Mouse (Mus musculus): Measurements from ENCODE around the gene Klhl7.

The Klhl7 gene

GRCm38 (mm10) chr5:24191821-24192220 lies 91.4 kb downstream of the Klhl7 start:
- Histone ChIP-seq H3K36me3 (ENCODE audit: insufficient read depth, low read length) (no peaks in the 10 kb centered on the region), H3K9me3 (ENCODE audit: low read length) (peaks cover 15% of the 10 kb centered on the region), H3K4me1 (replicated peaks; ENCODE audit: low read depth, low read length) (0 out of 2 replicates have a peak, but pooled peaks cover 5% of the 10 kb centered on the region), H3K27me3 (ENCODE audit: insufficient read depth, low read length) (no peaks in the 10 kb centered on the region), H3K4me3 (replicated peaks; ENCODE audit: low read length) (no peak overlapping the region)
- no peak for TF ChIP-seq POU5F1 (IDR thresholded peaks at IDR 0.05; ENCODE audit: borderline replicate concordance, low read length)
- TF ChIP-seq CTCF (conservative IDR thresholded peaks at IDR 0.05; ENCODE audit: low read length), result no peak
- no peak for TF ChIP-seq NANOG (IDR thresholded peaks at IDR 0.05; ENCODE audit: borderline replicate concordance, low read length)

GRCm38 (mm10) chr5:24201006-24201405 lies 100.6 kb downstream of the Klhl7 start:
- Histone ChIP-seq H3K4me3 (replicated peaks; ENCODE audit: low read length) (no peak overlapping the region), H3K27me3 (ENCODE audit: insufficient read depth, low read length) (no peaks in the 10 kb centered on the region), H3K36me3 (ENCODE audit: insufficient read depth, low read length) (no peaks in the 10 kb centered on the region), H3K9me3 (ENCODE audit: low read length) (no peaks in the 10 kb centered on the region), H3K4me1 (replicated peaks; ENCODE audit: low read depth, low read length) (peaks cover 20% of the 10 kb centered on the region)
- TF ChIP-seq POU5F1 (IDR thresholded peaks at IDR 0.05; ENCODE audit: borderline replicate concordance, low read length) (no peak), CTCF (conservative IDR thresholded peaks at IDR 0.05; ENCODE audit: low read length) (no peak), NANOG (IDR thresholded peaks at IDR 0.05; ENCODE audit: borderline replicate concordance, low read length) (no peak)

GRCm38 (mm10) chr5:24202492-24202891 lies 102.1 kb downstream of the Klhl7 start:
- H3K36me3 ChIP-seq (ENCODE audit: insufficient read depth, low read length), result no peaks in the 10 kb centered on the region
- no peak for TF ChIP-seq NANOG (IDR thresholded peaks at IDR 0.05; ENCODE audit: borderline replicate concordance, low read length)
- no peak for TF ChIP-seq POU5F1 (IDR thresholded peaks at IDR 0.05; ENCODE audit: borderline replicate concordance, low read length)
- no peak for TF ChIP-seq CTCF (conservative IDR thresholded peaks at IDR 0.05; ENCODE audit: low read length)
- no peaks in the 10 kb centered on the region for H3K9me3 ChIP-seq (ENCODE audit: low read length)
- peaks cover 30% of the 10 kb centered on the region for H3K4me1 ChIP-seq (replicated peaks; ENCODE audit: low read depth, low read length)
- no peaks in the 10 kb centered on the region for H3K27me3 ChIP-seq (ENCODE audit: insufficient read depth, low read length)
- no peak overlapping the region for H3K4me3 ChIP-seq (replicated peaks; ENCODE audit: low read length)

GRCm38 (mm10) chr5:24203266-24203665 lies 102.9 kb downstream of the Klhl7 start:
- Histone ChIP-seq H3K4me1 (replicated peaks; ENCODE audit: low read depth, low read length) (peaks cover 37% of the 10 kb centered on the region), H3K36me3 (ENCODE audit: insufficient read depth, low read length) (no peaks in the 10 kb centered on the region), H3K4me3 (replicated peaks; ENCODE audit: low read length) (no peak overlapping the region), H3K27me3 (ENCODE audit: insufficient read depth, low read length) (no peaks in the 10 kb centered on the region), H3K9me3 (ENCODE audit: low read length) (no peaks in the 10 kb centered on the region)
- TF ChIP-seq NANOG (IDR thresholded peaks at IDR 0.05; ENCODE audit: borderline replicate concordance, low read length) (no peak), POU5F1 (IDR thresholded peaks at IDR 0.05; ENCODE audit: borderline replicate concordance, low read length) (no peak), CTCF (conservative IDR thresholded peaks at IDR 0.05; ENCODE audit: low read length) (no peak)

GRCm38 (mm10) chr5:24207965-24208364 lies 107.6 kb downstream of the Klhl7 start:
- Histone ChIP-seq H3K9me3 (ENCODE audit: low read length) (no peaks in the 10 kb centered on the region), H3K4me1 (replicated peaks; ENCODE audit: low read depth, low read length) (peaks cover 63% of the 10 kb centered on the region), H3K36me3 (ENCODE audit: insufficient read depth, low read length) (no peaks in the 10 kb centered on the region), H3K4me3 (replicated peaks; ENCODE audit: low read length) (no peak overlapping the region), H3K27me3 (ENCODE audit: insufficient read depth, low read length) (no peaks in the 10 kb centered on the region)
- TF ChIP-seq NANOG (IDR thresholded peaks at IDR 0.05; ENCODE audit: borderline replicate concordance, low read length), result peak; percentile 61; the same call in 1 of the 2 replicates
- no peak for TF ChIP-seq CTCF (conservative IDR thresholded peaks at IDR 0.05; ENCODE audit: low read length)
- TF ChIP-seq POU5F1 (IDR thresholded peaks at IDR 0.05; ENCODE audit: borderline replicate concordance, low read length), result no peak

- no peak for TF ChIP-seq NANOG (IDR thresholded peaks at IDR 0.05; ENCODE audit: borderline replicate concordance, low read length)
- no peak for TF ChIP-seq CTCF (conservative IDR thresholded peaks at IDR 0.05; ENCODE audit: low read length)
- no peak for TF ChIP-seq POU5F1 (IDR thresholded peaks at IDR 0.05; ENCODE audit: borderline replicate concordance, low read length)
- Histone ChIP-seq H3K4me1 (replicated peaks; ENCODE audit: low read depth, low read length) (peaks cover 64% of the 10 kb centered on the region), H3K4me3 (replicated peaks; ENCODE audit: low read length) (no peak overlapping the region), H3K9me3 (ENCODE audit: low read length) (no peaks in the 10 kb centered on the region), H3K36me3 (ENCODE audit: insufficient read depth, low read length) (no peaks in the 10 kb centered on the region), H3K27me3 (ENCODE audit: insufficient read depth, low read length) (no peaks in the 10 kb centered on the region)
Measured at GRCm38 (mm10) chr5:24208505-24208904, 108.1 kb downstream of the Klhl7 start.

Measured in E14TG2a.4 (cell line).